Mouse (Mus musculus) megakaryocyte progenitor cell, adult 5-6 weeks (primary cell): Measurements from ENCODE around the gene Mthfd1. TPM values are rescaled to one million over a fixed set of nuclear protein-coding genes. Genes with fewer than 3 reads are reported as not detected.
A peak's percentile ranks its signal among the peaks of the same experiment; 100 is the strongest.

Experiments used
- ATAC-seq: replicated peaks from 2 replicates; pipeline ENCODE4 v1.8.0; 2016; ENCODE audit warnings: mild to moderate bottlenecking, moderate TSS enrichment, inconsistent platforms; ENCODE audit not compliant: poor library complexity
- total RNA-seq, 2 experiments: library from RNA; stranded (forward) in 1 of 2; stranded (reverse) in 1 of 2; fragments of 157-497, 149-512 nt in 1 of 2; fragments of 200-1000 nt in 1 of 2; gene quantifications; 2 replicates each; pipeline versions ENCODE4 v1.2.3 to v1.2.4; 2015 to 2017

The Mthfd1 gene
- total RNA-seq, 2 experiments from 2014 or later, result 113 to 137 TPM

- no peak for ATAC-seq
Observed at GRCm38 (mm10) chr12:76297830-76298229, 42.7 kb downstream of the Mthfd1 start.

GRCm38 (mm10) chr12:76299361-76299906 lies 44.3 kb downstream of the Mthfd1 start:
- ATAC-seq, result no peak

GRCm38 (mm10) chr12:76300367-76300766 lies 45.3 kb downstream of the Mthfd1 start:
- ATAC-seq, result no peak

- ATAC-seq, result no peak
Observed at GRCm38 (mm10) chr12:76303474-76303873, 48.4 kb downstream of the Mthfd1 start.

GRCm38 (mm10) chr12:76304199-76304598 lies 49.1 kb downstream of the Mthfd1 start:
- no peak for ATAC-seq

GRCm38 (mm10) chr12:76305107-76305506 lies 50.0 kb downstream of the Mthfd1 start:
- ATAC-seq, result no peak

GRCm38 (mm10) chr12:76306852-76307561 lies 51.9 kb downstream of the Mthfd1 start:
- no peak for ATAC-seq

- ATAC-seq, result no peak
Observed at GRCm38 (mm10) chr12:76307964-76308363, 52.9 kb downstream of the Mthfd1 start.

GRCm38 (mm10) chr12:76308436-76308835 lies 53.3 kb downstream of the Mthfd1 start:
- no peak for ATAC-seq

- ATAC-seq, result no peak
Observed at GRCm38 (mm10) chr12:76310007-76310406, 54.9 kb downstream of the Mthfd1 start.

GRCm38 (mm10) chr12:76310633-76311032 lies 55.5 kb downstream of the Mthfd1 start:
- ATAC-seq, result no peak

GRCm38 (mm10) chr12:76311227-76311626 lies 56.1 kb downstream of the Mthfd1 start:
- ATAC-seq, result no peak

- ATAC-seq, result peak; percentile 20; the same call in 1 of the 2 replicates
Observed at GRCm38 (mm10) chr12:76311951-76312350, 56.9 kb downstream of the Mthfd1 start.

GRCm38 (mm10) chr12:76318282-76319212 lies 63.4 kb downstream of the Mthfd1 start:
- ATAC-seq, result peak; percentile 88

GRCm38 (mm10) chr12:76324679-76325431 lies 69.8 kb downstream of the Mthfd1 start, which contains the start of gene Akap5:
Akap5 (plus strand) TSS chr12:76324891.
- peak; percentile 53 for ATAC-seq

- no peak for ATAC-seq
Observed at GRCm38 (mm10) chr12:76326437-76327220, 71.5 kb downstream of the Mthfd1 start.

- ATAC-seq, result peak; percentile 66
Observed at GRCm38 (mm10) chr12:76328567-76329354, 73.7 kb downstream of the Mthfd1 start.

- ATAC-seq, result no peak; the same call in 1 of the 2 replicates
Observed at GRCm38 (mm10) chr12:76333688-76334087, 78.6 kb downstream of the Mthfd1 start.

- no peak for ATAC-seq
Observed at GRCm38 (mm10) chr12:76335641-76336040, 80.5 kb downstream of the Mthfd1 start.
